Mouse (Mus musculus): ENCODE data around the gene Ocel1. TPM values are rescaled to one million over a fixed set of nuclear protein-coding genes. Genes with fewer than 3 reads are reported as not detected.

The Ocel1 gene
- 7.0 and 7.8 TPM in 2 replicates for polyA plus RNA-seq (2015; fragmentation: Nextera tagmentation; extraction: Ambion mirVana)

GRCm38 (mm10) chr8:71371236-71371848, at the start of gene Ocel1:
Ocel1 (plus strand) TSS chr8:71371298.

GRCm38 (mm10) chr8:71366771-71367528, 4.1 kb upstream of the Ocel1 start, which contains the start of gene Use1:
Use1 (plus strand) TSS chr8:71366848.

DNA sequence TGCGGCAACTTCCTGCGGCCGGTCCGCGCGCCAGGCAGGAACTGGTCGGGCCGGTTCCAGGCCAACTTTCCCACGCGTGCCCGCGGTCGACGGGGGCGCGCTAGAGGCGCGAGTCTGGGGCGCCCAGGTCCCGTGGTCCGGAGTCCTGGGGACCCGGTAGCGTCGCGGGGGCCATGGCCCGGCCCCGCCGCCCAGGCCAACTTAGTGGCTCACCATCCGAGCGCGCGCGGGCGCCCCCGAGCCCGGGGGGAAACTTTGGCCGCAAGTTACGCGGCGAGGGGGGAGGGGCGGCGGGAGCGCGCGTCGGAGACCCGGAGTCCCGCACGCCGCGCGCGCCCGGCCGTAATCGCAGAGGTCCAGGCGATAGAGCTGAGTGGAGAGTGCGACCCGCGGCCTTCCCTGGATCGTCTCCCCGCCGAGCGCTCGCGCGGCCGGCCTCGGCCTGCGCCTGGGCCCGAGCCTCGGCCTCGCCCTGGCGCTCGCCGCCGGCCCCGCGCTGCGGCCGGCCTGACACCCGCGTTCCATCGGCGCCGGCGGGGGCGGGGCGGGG, 10.4 kb downstream of the Ocel1 start, which contains the start of gene Nr2f6:
Gene Nr2f6, minus strand, starts transcription at position 540 of the 550 bp plus-strand sequence.

DNA sequence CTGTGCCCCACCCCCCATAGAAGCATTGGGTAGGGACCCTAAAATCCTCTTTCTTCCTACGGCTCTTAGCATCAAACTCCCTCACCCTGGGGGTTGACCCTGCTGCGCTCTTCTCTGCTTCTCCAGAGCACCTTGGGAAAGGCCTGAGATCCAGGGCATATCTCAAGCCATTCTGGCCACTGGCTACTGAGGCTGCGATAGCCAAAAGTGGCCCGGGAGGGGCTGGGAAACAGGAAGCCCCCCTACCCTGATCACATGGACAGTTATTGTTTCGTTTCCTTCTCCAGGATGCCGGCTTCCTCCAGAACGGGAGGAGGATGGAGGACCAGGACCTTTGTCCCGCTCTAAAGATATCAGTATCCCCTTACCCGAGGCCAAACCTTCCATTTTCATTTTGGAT, 24.5 kb downstream of the Ocel1 start, which contains the start of gene Ushbp1:
Gene Ushbp1, minus strand, starts transcription at position 174 of the 400 bp plus-strand sequence.

GRCm38 (mm10) chr8:71396639-71397305, 25.7 kb downstream of the Ocel1 start, which contains the start of gene Babam1:
Babam1 (plus strand) TSS chr8:71396861.

DNA sequence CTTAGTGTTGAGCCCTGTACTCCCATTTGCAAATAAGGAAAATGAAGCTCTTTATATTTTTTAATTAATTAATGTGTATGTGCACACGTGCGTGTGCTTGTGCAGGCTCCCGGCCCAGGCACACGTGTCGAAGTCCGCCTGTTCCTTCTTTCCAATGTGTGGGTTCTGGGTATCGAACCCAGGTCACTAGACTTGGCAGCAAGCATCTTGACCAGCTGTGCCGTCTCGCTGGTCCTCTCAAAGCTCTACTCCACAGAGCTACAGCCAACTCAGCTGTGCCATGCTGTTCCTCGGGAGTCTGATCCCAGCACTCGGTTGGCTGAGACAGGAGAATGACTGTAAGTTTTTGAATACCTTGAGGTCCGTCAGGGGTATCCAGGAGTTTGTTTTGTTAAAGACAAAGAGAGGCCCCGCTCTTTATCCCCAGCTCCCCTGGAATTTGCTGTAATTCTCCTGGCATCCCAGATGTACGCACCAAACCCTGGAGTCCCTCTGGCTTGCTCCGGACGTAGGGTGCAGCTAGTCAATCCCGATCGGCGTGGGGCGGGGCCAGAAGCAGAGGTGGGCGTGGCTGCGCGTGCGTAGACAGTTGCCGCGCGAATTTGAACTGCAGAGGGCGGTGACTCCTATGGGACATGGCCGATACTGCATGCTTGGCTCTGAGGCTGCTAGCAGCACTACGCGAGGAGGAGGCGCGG, 34.5 kb downstream of the Ocel1 start, which contains the start of gene Ankle1:
Gene Ankle1, plus strand, starts transcription at position 610 of the 698 bp plus-strand sequence.

Other genes with a start within 250 kb of the Ocel1 start
- gene Myo9b, start 98.6 kb upstream of the Ocel1 start, polyA plus RNA-seq (2015; fragmentation: Nextera tagmentation; extraction: Ambion mirVana) = 7.8 and 9.5 TPM in 2 replicates
- gene Haus8, start 98.4 kb upstream of the Ocel1 start, polyA plus RNA-seq (2015; fragmentation: Nextera tagmentation; extraction: Ambion mirVana) = 51.7 and 55.4 TPM in 2 replicates
- 130 and 134 TPM in 2 replicates for gene Use1, start 4.5 kb upstream of the Ocel1 start, polyA plus RNA-seq (2015; fragmentation: Nextera tagmentation; extraction: Ambion mirVana)
- gene Nr2f6, start 10.7 kb downstream of the Ocel1 start, polyA plus RNA-seq (2015; fragmentation: Nextera tagmentation; extraction: Ambion mirVana) = 38.2 and 41.9 TPM in 2 replicates
- gene Ushbp1, start 24.5 kb downstream of the Ocel1 start, polyA plus RNA-seq (2015; fragmentation: Nextera tagmentation; extraction: Ambion mirVana) = 4.2 and 5.3 TPM in 2 replicates
- gene Babam1, start 25.6 kb downstream of the Ocel1 start, polyA plus RNA-seq (2015; fragmentation: Nextera tagmentation; extraction: Ambion mirVana) = 92.1 and 102 TPM in 2 replicates
- gene Ankle1, start 34.7 kb downstream of the Ocel1 start, polyA plus RNA-seq (2015; fragmentation: Nextera tagmentation; extraction: Ambion mirVana) = 2.6 TPM in 2 replicates
- gene Abhd8, start 92.4 kb downstream of the Ocel1 start, polyA plus RNA-seq (2015; fragmentation: Nextera tagmentation; extraction: Ambion mirVana) = 185 and 196 TPM in 2 replicates
- 148 and 173 TPM in 2 replicates for gene Mrpl34, start 93.7 kb downstream of the Ocel1 start, polyA plus RNA-seq (2015; fragmentation: Nextera tagmentation; extraction: Ambion mirVana)
- gene Dda1, start 97.9 kb downstream of the Ocel1 start, polyA plus RNA-seq (2015; fragmentation: Nextera tagmentation; extraction: Ambion mirVana) = 259 and 265 TPM in 2 replicates
- gene Ano8, start 114.7 kb downstream of the Ocel1 start, polyA plus RNA-seq (2015; fragmentation: Nextera tagmentation; extraction: Ambion mirVana) = 8.4 and 10.0 TPM in 2 replicates
- 18.4 and 18.7 TPM in 2 replicates for gene Gtpbp3, start 116.8 kb downstream of the Ocel1 start, polyA plus RNA-seq (2015; fragmentation: Nextera tagmentation; extraction: Ambion mirVana)
- gene Plvap, start 140.5 kb downstream of the Ocel1 start, polyA plus RNA-seq (2015; fragmentation: Nextera tagmentation; extraction: Ambion mirVana) = 15.4 and 15.8 TPM in 2 replicates
- gene Ccdc194, start 154.4 kb downstream of the Ocel1 start, polyA plus RNA-seq (2015; fragmentation: Nextera tagmentation; extraction: Ambion mirVana) = not detected in 2 replicates
- 24.3 and 26.4 TPM in 2 replicates for gene Bst2, start 166.2 kb downstream of the Ocel1 start, polyA plus RNA-seq (2015; fragmentation: Nextera tagmentation; extraction: Ambion mirVana)
- 89.4 and 91.4 TPM in 2 replicates for gene Mvb12a, start 171.6 kb downstream of the Ocel1 start, polyA plus RNA-seq (2015; fragmentation: Nextera tagmentation; extraction: Ambion mirVana)
- 0.28 and 0.40 TPM in 2 replicates for gene Tmem221, start 187.6 kb downstream of the Ocel1 start, polyA plus RNA-seq (2015; fragmentation: Nextera tagmentation; extraction: Ambion mirVana)
- gene Nxnl1, start 195.3 kb downstream of the Ocel1 start, polyA plus RNA-seq (2015; fragmentation: Nextera tagmentation; extraction: Ambion mirVana) = 0.05 and 0.17 TPM in 2 replicates
- 143 and 156 TPM in 2 replicates for gene Slc27a1, start 197.6 kb downstream of the Ocel1 start, polyA plus RNA-seq (2015; fragmentation: Nextera tagmentation; extraction: Ambion mirVana)
- 262 and 266 TPM in 2 replicates for gene Pgls, start 220.9 kb downstream of the Ocel1 start, polyA plus RNA-seq (2015; fragmentation: Nextera tagmentation; extraction: Ambion mirVana)
- gene Fam129c, start 226.3 kb downstream of the Ocel1 start, polyA plus RNA-seq (2015; fragmentation: Nextera tagmentation; extraction: Ambion mirVana) = 6.7 and 7.2 TPM in 2 replicates
- 64.4 and 77.9 TPM in 2 replicates for gene Colgalt1, start 239.7 kb downstream of the Ocel1 start, polyA plus RNA-seq (2015; fragmentation: Nextera tagmentation; extraction: Ambion mirVana)

All from neural tube, postnatal 0 days (tissue).